Mouse (Mus musculus) ovary, postnatal 14 days (tissue): ENCODE measurements around the gene Prdm16.

Experiments
- DNase-seq: peaks from one replicate; pipeline ENCODE4 v3.0.0; 2022; ENCODE audit warnings: low spot score

The Prdm16 gene

DNA sequence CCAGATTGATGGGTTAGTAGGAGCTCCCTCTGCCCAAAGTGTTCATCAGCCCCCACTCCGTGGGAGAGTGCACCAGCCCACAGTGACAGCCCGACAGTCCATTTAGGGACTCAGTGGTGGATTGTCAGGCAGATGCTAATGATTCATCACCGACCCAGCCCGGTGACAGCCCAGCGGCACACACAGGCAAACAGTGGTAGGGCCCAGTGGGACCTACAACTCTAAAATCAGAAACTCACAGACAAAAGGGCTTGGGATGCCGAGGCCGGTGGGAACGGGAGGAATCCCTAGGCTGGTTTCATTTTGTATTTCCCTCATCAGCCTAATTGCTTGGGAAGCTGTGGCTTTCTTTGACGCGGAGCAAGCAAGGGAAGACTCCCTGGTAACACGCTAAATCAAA, 80.3 kb downstream of the Prdm16 start:
- no peak for DNase-seq

DNA sequence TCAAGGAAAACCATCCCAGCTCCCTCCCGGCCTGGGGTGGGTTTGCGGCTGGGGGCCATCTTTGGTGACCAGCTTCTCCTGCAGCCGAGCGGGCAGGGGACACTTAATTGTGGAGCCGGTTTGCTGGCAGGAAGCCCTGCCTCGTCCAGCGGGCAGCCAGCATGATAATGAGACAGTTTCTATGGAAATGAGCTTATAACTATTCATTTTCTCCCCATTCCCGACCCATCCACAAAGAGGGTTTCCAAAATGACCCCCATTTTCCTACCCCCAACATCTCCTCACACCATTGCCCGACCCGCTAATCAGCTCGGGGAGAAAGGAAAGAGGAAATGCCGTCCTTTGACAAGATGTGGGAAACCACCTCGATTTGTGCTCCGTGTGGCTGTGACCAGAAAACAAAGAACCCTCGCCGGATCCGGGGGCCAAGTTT, 86.7 kb downstream of the Prdm16 start:
- DNase-seq = no peak

DNA sequence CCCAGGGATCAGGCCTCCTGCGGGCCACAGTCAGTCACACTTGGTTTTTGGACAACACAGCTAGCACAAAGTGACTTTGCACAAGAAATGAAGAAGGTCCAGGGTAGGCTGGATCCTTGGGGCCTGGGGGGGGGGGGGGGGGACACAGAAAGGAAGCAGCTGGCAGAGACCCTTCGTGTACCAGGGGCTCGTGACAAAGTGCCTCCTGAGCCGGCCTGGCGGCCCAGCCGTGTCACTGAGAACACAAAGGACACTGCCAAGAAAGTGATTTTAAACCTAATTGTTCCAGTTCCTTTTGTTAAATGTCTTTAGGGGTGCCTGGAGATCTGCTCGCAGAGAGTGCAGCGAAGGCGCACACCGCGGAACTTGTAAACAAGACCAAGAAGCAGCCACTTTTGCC, 87.2 kb downstream of the Prdm16 start:
- DNase-seq = no peak

DNA sequence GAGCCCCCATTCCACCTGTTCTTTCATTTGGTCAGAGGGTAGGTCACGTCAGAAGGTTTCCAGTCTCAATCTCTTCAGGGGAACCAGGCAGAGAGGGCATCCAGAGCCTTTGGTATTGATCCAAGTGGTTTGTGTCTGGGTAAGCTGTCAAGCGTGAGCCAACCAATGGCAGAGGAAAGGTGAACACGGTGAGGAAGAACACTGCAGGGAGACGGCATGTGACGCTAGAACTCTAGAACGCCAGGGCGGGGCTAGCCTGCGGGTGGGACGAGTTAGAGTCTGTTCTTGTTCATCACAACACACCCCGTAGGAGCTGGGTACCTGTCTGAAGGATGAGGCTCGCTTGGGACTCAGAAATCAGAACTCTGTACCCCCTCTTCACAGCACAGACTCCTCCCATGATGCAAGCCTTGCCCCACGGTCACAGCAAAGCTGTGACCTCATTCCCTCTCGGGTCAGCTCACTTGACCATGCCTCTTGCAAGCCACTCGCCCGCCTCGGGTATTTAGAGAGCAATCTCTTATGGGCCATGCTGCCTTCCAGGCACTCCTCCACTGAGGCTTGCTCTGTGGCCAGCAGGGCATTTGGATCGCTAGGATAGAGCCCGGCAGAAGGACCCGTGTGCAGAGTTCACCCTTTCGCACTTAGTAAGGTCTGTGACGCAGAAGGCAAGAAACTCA, 89.4 kb downstream of the Prdm16 start:
- no peak for DNase-seq

DNA sequence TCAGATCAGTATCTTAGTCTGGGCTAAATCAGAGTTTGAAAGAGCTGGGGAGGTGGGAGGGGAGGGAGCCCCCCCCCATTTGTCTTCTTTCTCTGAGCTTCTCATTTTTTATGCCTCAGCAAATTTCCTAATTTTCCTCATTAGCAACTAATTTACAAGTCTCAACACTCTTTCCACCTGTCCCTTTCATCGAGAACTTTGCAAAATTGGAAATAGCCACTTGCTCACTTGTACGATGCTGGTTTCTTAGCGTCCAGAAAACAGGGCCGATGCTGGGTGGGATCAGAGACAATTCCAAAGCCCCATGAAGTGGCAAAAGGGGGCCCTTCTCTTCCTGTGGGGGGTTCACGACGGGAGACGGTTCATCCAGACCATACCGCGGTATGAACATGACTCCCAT, 91.4 kb downstream of the Prdm16 start:
- no peak for DNase-seq

DNA sequence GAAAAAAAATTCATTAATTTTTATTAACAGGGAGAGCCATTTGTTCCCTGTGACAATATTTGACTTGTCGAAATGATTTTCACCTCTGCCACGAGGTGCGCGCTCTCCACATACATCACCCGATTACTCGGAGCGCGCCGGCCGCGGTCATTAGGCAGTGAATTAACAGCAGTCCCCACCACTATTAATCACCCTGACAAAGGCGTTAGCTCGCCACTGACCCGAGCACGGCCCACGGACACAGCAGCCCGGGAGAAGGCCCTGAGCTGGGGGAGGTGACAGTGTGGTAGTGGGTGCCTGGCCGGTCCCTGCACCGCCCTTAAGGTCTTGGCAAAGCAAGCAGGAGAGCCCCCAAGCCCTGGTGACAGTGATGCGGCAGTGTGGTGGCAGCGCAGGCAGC, 92.8 kb downstream of the Prdm16 start:
- DNase-seq = no peak

DNA sequence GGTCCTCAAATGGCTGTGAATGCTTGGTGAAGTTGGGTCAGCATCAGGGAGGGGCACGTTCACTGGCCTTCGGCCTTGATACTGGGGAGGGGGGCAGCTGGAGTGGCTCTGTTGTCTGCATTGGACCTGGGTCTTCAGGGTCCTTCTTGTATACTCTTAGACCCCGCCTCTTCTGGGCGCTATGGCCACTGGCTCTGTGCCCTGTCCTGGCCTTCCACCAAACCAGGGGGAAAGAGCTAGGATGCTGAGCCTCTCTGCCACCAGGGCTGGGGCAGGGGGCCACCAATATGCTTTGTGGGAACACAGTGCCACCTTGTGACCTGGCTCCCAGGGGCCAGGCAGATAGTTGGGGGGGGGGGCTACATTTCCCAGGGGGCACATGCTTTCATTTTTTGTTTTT, 93.5 kb downstream of the Prdm16 start:
- no peak for DNase-seq

DNA sequence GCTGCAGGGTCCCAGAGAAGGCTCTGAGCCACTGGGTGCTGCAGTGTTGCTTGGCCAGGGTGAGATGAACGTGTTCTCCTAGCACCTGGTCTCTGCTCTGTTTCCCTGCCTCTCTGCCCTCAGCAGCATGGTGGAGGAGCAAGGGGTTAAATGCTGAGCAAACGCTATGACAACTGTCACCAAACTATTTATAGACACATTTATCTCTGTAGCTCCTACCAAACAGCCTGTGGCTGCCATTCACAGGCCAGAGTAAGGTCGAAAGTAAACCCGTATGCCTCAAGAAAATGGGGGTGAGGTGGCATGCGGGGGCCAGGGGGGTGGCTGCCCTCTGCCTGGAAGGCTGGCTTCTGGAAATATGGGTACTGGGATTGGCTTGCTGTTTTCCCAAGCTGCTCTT, 94.1 kb downstream of the Prdm16 start:
- DNase-seq = no peak

DNA sequence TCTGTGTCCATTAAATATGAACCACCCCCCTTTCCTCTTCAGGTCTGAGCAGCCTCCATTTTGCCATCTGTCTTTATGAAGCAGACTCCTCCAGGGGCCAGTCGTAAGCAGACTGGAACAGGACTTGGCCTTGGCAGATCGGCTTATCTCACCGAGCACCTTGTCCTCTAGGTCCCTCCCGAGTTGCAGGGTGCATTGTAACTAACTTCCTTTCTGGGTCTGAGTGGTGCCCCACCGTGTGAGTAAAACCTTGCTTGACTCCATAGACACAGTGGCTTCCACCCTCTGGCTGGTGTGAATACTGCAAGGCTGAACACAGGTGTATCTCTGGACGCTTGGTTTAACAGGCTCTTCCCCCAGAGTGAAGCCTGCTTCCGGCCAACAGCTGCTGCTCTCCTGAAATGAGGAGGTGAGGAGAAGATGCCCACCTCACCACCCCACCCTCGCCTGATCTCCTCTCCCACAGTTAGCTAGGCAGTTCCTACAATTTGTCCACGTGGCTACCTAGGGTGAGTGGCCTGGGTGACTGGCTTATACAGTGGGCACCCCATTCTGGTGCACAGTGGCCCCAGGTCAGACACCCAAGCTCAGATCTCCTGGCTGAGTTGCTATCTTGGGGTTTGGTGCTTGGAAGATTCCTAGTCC, 94.9 kb downstream of the Prdm16 start:
- no peak for DNase-seq

DNA sequence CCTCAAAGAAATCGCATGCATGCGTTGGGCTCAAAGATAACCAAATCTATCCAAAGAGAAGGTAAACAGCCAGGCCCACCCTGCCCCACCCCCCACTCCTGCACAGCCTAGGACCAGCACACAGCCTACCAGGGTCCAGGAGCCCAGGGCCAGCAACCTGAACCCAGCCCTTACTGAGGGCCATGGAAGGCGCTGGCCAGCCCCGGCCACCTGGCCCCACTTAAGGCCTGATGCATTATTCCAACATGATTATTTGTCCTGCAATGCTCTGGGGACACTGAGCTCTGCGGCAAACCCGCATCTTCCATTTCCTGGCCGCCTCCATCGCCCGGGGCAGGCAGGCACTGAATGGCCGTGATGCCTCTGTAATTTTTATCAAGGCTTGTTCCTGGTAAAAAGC, 96.0 kb downstream of the Prdm16 start:
- DNase-seq = no peak

DNA sequence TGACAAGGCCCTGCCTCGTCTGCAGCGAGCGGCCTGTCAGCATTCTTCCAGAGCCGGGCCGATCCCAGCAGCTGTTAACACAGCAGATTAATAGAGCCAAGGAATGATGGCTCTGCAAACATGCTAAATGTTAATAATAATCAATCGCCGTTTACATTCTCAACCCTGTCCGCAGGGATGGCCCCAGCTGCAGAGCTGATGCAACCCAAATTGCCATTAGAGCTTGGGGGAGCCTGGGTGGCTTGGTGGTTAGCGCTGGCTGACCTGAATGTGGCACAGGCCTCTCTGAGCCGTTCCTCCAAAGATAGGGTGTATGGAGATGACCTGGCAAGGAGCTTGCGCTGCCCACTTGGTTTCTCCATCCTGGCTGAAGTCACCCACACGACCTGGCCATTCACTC, 97.0 kb downstream of the Prdm16 start:
- DNase-seq = no peak

DNA sequence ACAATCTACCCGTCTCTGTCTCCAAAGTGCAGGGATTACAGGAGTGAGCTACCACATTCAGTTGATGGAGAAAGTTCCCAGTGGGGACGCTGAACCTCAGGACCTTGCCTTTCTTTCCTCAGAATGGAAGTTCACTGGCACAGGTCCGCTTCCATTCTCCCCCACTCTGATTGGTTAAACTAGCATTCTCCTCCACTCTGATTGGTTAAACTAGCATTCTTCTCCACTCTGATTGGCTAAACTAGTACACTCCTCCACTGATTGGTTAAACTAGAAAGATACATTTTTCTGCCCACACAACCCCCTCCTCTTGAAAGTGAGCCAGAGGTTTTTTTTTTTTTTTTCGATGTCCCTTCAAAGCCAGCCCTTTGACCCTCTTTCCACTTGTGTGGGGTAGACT, 97.9 kb downstream of the Prdm16 start:
- DNase-seq = no peak

DNA sequence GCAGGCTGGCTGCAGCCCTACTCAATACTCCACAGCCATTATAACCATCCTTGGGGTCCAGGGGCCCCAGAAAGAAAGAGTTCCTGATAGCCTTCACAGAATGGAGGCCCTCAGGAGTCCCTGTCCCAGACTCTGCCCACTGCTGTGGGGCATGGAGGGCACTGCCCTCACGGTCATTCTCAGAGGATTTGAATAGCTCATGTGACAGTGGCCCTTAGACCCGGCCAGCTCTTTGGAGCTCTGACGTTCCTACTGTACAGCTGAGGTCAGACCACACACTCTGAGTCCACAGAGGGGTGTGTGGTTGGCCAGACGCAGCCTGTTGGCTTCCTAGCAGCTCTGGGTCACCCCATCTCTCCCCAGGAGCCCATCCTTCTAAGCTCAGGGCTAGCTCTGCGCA, 100.6 kb downstream of the Prdm16 start:
- DNase-seq = no peak

DNA sequence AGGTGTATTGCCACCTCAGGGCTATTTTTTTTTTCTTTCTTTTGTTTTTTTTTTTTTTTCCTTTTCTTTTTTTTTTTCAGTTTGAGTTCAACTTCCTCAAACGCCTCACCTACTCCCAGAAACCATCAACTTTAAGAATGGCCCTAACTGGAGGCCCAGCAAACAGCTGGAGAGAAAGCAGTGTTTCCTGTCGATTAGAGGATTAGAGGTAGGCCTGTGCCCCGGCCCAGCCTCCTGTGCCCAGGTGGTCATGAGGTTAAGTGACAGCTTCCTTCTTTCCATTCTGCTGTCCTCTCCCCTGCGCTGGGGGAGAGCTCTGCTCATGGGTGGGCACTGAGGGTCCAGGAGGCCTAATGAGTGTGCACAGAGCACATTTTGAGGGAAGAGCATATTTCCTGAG, 105.3 kb downstream of the Prdm16 start:
- no peak for DNase-seq

DNA sequence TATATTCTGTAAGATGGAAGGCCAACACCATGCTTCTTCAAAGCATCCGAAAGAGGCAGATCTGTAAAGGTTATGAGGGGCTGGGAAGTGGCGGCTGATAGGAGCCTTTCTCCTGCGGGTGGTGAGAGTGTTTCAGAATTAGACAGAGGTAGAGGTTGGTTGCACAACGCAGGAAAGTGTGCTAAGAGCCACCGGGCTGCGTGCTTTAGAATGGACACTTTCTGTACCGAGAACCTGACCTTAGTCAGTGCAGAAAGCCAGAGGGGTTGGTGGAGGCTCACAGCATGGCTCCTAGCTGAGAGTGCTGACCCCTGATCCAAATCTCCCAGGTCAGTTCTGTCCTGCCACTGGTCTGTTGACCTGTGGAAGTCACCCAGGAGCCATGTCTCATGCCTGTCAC, 106.3 kb downstream of the Prdm16 start:
- DNase-seq = no peak

DNA sequence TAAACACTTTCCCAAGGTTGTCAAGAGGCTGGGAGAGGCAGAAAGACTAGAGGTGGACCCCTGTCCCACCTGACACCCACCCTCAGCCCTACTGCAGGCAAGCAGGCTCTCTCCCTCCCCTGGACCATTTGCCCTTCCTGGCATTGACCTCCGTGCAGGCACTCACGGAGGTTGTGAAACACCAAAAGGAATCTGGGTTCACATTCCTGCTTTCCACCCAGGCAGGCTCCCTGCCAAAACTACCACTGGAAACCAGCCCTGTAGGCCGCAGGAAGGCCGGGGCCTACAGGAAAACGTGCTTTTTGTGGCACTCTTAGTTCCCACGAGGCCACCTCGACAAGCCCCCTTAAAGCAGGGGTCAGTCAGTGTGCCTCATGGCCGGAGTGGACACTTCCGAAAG, 109.2 kb downstream of the Prdm16 start:
- no peak for DNase-seq

DNA sequence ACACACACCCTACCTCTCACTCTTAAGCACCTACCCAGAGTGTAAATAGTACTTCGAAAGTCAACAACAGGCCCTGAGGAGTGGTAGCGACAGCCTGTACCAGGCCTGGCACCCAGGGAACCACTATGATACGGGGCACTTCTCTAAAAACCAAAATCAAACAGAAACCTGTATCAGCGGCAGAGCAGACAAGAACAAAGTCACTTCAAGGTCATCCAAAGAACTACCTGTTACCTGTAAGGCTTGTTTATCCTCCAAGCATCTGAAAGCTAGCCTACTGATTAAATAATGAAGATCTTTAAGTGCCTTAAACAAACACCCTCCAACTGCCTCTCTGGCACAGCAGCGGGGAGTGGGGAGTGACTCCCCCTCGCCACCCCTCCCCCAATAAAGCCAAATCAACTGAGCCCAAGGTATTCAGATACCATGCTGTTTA, 110.3 kb downstream of the Prdm16 start:
- no peak for DNase-seq

DNA sequence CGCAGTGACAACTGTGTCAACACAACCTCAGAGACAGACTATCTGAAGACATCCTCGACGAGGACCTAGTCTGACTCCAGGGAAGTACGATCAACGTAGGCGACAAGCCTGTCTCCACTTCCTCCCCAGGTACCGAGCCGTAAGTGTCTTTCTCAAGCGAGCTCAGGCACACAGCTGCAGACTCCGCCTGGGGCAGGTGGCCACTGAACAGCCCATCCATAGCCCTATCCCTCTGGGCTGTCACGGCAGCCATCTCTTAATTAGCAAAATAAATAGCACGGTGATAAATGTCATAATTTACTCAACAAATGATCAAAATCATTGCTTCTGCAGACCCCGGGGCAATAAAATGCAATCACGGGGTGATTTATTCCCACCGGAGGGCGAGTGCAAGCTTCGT, 112.8 kb downstream of the Prdm16 start:
- DNase-seq = no peak

DNA sequence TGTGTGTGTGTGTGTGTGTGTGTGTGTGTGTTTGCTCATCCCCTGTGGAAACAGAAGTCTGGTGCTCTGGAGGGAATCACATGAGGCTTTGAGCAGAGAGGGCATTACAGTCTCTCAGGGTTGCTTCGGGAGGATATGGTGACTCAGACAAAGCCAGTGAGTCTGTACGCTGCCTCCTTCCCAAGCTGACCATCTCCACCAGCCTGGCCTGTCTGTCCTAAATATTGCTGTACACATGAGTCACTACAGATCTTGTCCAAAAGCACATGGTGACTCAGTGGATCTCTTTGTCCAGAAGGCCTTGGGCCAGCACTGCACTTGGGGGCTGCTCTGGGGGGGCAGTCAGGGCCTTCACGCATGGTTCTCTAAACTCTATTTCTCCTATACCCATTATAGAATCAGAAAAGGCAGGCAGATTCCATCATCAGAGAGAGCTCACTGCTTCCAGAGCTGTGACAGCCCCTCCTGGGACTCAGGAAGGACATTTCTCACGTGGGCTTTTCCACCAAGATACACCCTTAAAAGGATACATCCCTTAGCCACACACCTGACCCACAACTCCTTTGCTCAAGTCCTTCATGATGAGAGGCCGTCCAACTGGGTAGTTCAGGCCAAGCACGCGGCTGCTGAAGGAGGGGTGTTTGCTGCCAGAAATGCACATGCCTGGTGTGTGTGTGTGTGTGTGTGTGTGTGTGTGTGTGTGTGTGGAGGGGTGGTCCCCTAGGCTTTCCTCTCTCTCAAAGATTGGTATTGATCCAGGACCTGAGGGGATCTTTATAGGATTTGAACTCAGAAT, 114.6 kb downstream of the Prdm16 start:
- no peak for DNase-seq

DNA sequence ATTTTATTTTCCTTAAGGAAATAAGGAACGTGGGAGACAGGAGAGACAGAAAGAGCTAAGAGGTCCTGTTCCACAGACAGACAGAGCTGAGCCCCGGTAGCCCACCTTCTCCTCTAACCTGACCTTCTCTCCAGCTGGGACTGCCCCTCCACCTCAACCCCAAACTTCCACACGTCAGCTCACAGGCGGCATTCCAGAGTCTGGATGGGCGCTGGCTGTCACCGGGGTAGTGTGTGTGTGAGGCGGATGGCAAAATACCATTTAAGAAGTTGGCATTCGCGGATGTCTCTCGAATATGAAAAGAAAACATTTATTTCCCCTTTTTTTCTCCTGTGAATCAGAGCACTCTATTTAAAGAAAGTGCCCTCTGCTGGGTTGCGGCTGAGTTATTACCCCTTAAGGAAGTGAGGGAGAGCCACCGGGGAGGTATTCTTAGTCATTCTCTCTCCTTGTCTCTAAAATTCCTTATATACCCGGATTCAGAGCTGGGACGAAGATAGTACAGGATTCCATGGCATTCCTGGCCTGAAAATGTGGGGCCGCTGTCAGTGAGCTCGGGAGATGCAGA, 117.1 kb downstream of the Prdm16 start:
- DNase-seq = no peak

DNA sequence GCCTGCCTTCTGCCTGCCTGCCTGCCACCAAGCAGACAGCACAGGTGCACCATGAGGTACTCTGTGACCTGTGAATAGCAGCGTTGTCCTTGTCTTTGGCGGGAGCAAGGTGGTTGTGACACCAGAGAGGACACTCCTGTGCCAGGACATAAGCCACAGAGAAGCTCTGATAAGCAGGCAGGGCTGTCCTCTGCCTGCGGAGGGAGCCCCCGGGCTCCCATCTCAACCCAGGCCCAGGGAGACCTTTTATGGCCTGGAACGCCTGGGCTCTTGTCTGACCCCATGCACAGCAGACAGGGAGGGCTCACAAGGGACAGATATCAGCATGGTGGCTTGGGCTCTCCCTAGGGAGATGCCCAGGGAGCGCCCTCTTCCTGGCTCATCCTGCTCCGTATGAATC, 118.7 kb downstream of the Prdm16 start:
- DNase-seq = no peak

DNA sequence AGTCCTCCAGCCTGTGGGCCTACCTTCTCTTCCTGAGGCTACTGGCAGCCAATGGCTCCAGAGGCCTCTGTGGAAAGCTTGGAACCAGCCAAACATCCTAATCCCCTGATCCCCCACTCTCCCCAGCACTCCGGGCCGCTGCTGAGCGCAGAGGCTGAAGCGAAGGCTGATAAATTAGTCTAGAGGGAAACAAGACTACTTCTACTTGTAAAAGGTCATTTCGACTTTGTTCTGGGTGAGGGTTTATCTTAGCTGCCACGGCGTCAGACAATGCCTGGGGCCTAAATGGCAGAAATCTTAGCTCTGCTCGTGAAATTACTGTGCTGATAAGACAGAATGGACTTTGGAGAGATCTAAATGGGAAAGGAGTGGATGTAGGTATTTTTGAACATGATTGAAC, 120.2 kb downstream of the Prdm16 start:
- no peak for DNase-seq

DNA sequence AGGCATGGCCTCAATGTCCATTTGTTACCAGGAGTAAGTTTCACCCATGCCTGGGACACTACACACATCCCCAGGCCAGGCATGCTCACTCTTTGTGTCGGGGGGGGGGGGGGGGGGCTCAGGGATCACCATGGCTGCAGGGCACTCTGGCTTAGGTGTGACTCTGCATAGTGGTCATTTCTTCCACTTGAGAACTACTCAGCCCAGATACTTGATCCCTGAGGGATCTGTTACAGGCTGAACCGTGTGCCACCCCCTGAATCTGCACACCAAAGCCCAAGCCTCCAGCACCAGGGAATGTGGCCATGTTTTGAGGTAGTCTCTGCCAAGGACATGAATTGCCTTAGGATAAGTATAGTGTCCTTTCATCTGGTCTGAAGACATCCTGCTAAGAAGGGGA, 123.0 kb downstream of the Prdm16 start:
- DNase-seq = no peak
